Mouse (Mus musculus) layer of hippocampus, postnatal 10 days (tissue): Measurements from ENCODE around the gene Syde2. TPM values are rescaled to one million over a fixed set of nuclear protein-coding genes. Genes with fewer than 3 reads are reported as not detected.
A peak's percentile ranks its signal among the peaks of the same experiment; 100 is the strongest.

Experiments
- DNase-seq, 2 experiments: peaks; one replicate each; pipeline ENCODE4 v3.0.0; 2021; ENCODE audit warnings: low spot score in 2 of 2
- long read RNA-seq: library from polyadenylated mRNA; stranded (forward); transcript quantifications from one replicate; pipeline ENCODE4 v2.0.0, GENCODE M21; 2023
- total RNA-seq, 2 experiments: library from RNA; stranded (reverse); gene quantifications; 2 replicates each; pipeline ENCODE4 v1.2.3; 2021

The Syde2 gene
- total RNA-seq, result 1 to 10 TPM; 3.5 to 3.7 TPM
- long read RNA-seq, partial matches to known transcripts, result 0 of 1 reads
- long read RNA-seq, other reads (novel, unspliced or antisense), result 1 of 1 reads

DNA sequence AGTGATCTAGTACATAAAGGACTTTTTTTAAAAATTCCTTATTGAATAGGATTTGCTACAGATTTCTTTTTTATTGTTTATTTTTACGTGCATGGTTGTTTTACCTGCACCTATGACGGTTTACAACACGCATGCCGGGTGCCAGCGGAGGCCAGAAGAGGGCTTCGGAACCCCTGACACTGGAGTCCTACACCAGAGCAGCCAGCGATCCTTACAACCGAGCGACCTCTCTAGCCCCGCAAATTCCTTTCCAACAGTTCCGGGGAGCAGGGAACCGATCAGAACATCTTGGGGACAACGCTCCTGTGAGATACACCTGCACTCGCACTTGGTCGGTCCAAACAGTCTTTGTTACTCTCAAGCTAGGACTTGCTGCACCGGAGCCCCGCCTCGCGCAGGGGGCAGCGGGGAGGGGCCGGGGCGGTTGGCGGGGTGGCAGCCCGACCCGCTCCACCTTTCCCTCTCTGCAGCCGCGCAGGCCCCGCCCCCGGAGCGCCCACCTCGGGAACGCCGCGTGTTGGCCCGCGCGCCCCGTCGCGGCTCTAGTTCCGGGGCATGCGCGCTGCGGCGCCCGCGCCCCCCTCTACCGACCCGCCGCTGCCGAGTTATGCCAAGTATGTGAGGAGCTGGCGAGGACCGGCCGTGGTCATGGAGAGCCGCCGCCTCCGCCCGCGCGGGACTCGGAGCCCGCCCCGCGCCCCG, at the start of gene Syde2:
TSS of gene Syde2 (plus strand) at position 603 of the 702 bp plus-strand sequence.
- peak; percentile 71 to 78 for DNase-seq

DNA sequence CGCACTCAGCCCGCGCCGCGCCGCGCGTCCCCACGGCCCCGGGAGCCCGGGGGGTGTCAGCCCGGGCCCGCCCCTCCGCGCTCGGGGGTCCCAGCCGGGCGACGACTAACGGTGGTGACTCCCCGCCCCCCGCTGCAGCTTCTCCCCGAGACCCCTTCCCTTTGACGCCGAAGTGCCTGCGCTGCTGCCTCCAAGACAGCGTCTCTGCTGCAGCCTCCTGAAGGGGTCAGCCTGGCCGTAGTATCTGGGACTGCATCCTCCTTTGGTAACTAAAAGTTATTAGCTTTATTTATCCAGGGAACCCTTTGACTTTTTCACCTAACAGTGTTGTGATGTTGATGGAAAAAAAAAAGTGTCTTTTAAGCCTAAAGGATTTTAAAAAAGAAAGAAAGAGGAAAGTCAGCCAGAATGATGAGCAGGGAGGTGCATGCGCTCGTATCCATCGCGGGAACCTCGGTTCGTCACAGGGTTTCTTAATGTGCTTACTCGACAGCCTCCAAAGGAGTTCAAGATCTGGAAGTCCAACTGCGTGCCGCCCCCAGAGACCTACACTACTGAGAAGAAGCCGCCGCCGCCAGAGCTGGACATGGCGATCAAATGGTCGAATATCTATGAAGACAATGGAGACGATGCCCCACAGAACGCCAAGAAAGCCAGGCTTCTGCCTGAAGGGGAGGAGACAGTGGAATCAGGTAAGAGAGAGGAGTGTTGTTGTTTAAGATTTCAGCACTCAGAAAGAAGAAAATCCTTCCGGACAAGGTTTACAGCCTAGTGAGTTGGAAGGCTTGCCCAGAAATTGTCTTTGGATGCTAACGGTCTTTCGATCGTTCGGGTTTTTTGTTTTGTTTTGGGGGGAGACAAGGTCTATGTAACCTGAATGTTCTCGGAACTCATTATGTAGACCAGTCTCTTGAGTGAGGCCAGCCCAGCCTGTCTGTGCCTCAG, 49.0 kb upstream of the Syde2 start:
- peak; percentile 12 to 45 for DNase-seq

GRCm38 (mm10) chr3:145939402-145939801, 48.3 kb upstream of the Syde2 start:
- no peak for DNase-seq

DNA sequence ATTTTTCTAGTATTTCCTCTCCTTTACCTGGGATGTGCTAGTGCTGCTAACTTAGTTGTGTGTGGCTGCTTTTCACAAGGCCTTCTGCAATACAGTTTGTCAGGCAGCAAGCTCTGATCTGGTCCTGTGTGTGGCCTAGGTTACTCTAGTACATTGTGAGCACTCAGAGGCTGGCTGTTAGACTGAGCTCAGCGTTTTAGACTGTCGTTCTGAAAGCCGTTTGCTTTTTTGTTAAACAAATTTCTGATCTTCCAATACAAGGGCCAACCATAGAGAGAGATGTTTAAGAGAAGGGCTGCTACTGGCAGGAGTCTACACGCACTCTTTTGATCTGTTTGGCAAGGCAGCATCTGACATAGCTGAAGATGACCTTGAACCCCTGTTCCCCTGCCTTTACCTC, 47.7 kb upstream of the Syde2 start:
- DNase-seq, result no peak

GRCm38 (mm10) chr3:145941971-145942370, 45.7 kb upstream of the Syde2 start:
- DNase-seq, result peak; percentile 73 to 75

DNA sequence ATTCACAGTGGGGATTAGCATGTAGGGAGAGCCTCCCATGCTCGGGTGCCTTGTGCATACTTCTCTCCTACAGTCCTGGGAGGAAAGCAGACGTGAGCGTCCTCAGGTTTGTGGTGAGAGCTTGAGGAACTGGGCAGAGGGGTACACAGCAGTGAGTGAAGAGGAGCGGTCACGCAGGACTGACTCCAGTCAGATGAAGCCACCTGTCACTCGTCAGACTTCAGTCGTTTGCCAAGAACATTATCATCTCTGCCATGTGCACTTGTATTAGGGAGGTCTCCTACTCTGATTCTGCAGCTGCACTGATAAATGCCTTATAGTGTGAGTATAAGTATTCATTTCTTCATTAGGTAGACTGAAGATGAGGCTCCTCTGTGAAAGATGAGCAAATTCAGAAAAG, 43.3 kb upstream of the Syde2 start:
- DNase-seq, result no peak

GRCm38 (mm10) chr3:145945904-145946303, 41.8 kb upstream of the Syde2 start:
- no peak for DNase-seq

- DNase-seq, result no peak
These were observed 41.0 kb upstream of the Syde2 start for GRCm38 (mm10) chr3:145946654-145947053.

DNA sequence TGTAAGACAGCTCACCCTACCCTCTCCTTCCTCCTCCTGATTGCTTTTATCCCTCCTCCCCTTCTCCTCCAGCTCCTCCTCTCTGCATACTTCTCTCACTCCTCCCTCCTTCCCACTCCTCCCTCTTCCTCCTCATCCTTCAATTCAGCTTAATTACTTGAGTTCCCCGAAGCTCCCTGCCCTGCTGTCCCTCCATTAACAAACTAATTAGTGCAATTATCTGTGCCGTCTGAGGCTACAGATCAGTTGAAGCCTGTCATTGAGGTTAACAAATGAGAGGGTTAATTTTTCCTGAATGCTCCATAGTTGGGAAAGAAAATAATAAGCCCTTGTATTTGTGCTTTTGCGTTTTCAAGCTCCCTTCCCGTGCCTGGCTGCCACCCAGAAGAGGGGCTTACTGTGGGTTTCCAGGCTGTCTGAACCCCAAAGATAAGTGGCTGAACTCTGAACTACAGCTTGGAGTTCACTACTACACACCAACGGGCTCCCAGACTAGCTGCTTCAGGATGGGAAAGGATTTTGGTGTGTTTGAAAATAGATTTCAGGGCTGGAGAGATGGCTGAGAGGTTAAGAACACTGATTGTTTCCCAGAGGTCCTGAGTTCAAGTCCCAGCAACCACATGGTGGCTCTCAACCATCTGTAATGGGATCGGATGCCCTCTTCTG, 40.0 kb upstream of the Syde2 start:
- no peak for DNase-seq

DNA sequence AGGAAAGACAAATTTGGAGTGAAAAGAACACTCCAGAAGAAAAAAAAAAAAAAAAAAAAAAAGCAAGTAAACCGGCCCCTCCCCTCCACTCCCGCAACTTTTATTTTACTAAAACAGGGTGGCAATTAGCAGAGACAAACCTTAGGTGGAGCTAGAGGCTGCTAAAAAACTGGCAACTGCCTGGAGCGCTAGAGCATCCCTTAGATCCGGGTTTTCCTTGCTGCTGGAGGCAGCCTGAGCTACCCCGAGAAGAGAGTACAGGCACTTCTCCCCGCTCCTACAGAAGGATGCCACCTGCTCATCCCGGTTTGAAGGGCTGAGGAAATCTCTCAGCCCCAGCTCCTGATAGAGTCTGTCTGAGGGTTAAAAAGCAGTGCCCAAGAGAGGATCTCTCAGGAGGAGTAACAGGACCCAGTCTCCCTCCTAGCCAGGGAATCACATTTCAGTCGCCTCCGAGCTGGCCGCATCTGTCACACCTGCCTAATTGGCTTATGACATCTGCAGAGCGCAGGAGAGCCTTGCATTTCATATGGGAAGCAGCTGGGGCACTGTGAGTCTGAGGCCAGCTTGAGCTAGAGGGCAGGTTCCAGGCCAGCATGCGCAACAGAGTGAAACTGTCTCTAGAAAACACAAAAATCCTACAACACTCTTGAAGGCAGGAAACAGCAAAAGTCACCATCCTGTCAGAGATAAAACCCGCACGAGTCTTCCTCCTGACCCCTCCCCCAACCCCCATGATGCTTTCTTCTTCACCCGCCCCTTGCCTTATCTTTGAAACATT, 37.4 kb upstream of the Syde2 start:
- peak; percentile 52 to 63 for DNase-seq

DNA sequence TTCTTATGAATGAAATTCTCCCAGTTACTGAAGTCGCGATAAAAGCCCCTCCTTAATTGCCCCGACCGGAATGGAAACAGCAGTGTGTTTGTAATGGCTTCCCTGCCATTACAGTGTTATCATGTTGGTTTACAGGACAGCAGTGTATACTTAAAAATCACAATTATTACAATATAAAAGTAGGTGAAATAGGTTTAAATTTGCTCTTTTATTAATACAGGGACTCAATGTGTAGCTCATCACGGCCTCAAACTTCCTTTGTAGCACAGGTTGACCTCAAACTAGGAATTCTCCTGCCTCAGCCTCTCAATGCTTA, 36.9 kb upstream of the Syde2 start:
- DNase-seq, result no peak

GRCm38 (mm10) chr3:145951287-145952165, 36.1 kb upstream of the Syde2 start:
- no peak for DNase-seq

DNA sequence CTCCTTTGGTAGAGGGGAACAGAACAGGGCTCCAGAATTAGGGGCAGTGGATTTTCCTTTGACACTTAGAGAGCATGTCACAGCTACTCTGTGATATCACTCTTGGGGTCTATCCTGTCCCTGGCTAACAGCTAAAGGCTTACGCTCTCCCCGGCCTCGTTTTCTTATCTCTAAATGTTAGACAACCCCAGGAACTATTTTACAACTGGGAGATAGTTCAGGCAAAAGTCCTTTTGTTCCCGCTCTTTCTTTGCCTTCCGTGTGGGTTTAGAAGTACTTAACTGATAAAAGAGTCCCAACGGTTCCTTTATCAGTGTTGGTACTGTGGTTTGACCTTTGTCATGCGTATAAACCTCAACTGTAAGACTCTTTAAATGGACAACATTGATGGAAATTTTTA, 34.7 kb upstream of the Syde2 start:
- DNase-seq, result no peak

DNA sequence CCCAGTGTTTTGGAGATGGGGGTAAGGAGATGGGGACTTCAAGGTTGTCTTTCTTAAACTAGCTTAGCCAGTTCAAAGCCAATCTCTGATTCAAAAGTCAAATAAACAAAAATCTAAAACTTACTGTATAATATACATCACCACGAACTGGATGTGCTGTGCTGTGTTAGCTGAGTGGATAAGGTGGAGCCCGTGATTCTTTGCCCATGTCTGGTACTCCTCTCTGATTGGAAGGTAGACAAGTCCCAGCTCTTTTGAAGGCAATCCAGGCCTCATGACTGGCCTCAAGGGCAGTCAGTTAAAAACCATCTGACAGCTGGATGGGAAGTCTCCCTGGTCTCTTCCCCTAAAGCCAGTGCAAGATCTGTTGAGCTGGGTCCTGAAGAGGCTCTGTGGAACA, 34.3 kb upstream of the Syde2 start:
- DNase-seq, result no peak

GRCm38 (mm10) chr3:145959824-145960223, 27.8 kb upstream of the Syde2 start:
- DNase-seq, result no peak

DNA sequence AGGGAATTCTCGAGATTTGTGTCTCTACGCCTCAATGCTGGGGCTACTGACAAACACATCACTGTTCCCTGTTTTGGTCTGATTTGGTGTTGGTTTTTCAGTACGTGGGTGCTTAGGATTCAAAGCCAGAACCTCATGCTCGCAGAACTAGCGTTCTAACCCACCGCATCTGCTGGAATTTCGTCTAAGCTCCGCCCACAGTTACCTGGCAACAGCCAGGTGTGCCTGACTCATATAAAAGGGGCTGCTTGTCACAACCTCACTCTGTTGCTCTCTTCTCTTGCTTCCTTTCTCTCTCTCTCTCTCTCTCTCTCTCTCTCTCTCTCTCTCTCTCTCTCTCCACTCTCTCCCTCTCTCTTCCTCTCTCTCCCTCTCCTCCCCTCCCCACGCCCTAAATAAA, 25.3 kb upstream of the Syde2 start:
- no peak for DNase-seq

DNA sequence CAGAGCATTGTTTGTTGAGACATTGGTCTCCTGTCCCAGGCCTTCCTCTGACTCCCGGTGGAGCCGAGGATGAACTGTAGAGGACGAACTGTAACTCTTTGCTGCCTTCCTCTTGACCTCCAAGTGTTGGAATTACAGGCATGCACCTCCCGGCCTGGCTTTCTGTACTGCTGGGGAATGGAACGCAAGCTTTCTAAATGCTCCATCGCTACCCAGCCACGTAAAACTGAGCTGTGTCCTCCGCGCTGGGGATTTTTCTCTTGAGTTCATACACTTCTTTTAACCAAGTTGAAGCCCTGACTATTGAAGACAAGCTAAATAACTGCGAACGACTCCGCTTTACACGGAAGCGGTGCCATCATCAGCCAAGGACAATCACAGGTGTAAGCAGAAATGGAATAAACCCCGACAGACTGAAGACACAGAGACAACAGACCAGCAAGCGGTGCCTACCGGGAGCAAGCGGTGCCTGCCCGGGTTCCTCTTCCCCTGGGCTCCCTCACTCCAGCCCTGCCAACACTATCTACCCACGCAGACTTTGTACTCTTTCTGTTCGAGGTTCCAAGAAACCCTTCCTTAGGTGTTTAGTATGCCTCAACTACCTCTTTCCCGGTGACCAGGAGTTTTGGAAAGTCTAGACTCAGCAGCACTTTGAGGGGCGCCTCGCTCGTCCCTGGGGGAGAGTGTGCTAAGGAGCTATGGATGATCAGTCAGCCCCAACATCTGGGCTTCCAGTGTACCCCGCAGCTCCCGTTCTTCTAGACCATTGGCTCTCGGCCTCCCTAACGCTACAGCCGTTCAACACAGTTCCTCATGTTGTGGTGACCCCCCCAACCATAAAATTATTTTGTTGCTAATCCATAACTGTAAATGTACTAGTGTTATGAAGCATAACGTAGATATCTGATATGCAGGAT, 24.3 kb upstream of the Syde2 start:
- no peak for DNase-seq

GRCm38 (mm10) chr3:145964018-145964387, 23.7 kb upstream of the Syde2 start:
- DNase-seq, result no peak

- no peak for DNase-seq
These were observed 23.2 kb upstream of the Syde2 start for GRCm38 (mm10) chr3:145964473-145964872.
